Mouse (Mus musculus) midbrain, postnatal 0 days (tissue): ENCODE measurements around the gene Edar. TPM values are rescaled to one million over a fixed set of nuclear protein-coding genes. Genes with fewer than 3 reads are reported as not detected.

Source experiments
- ATAC-seq: fragments of 200-750 bp; cut with Nextera tagmentation; 2 replicates; pipeline ENCODE4 v1.8.0; 2017; ENCODE audit warnings: moderate number of reproducible peaks, mild to moderate bottlenecking, moderate TSS enrichment, moderate library complexity; ENCODE audit not compliant: low FRiP score
- DNase-seq: peaks from one replicate; pipeline ENCODE4 v3.0.0-alpha.2; 2015; ENCODE audit warnings: low spot score
- H3K27ac ChIP-seq: fragments of 300-500 bp; sonication (generic); 2 replicates; pipeline ENCODE4 v1.5.1; 2014; ENCODE audit warnings: low read depth, mild to moderate bottlenecking, low read length, mixed read lengths
- H3K27me3 ChIP-seq: fragments of 300-500 bp; sonication (generic); 2 replicates; pipeline ENCODE4 v1.6.1; 2014; ENCODE audit warnings: low read length, control low read depth, mixed read lengths; ENCODE audit not compliant: insufficient read depth
- H3K36me3 ChIP-seq: fragments of 300-500 bp; sonication (generic); 2 replicates; pipeline ENCODE4 v1.6.1; 2014; ENCODE audit warnings: low read length, control low read depth, mixed read lengths; ENCODE audit not compliant: insufficient read depth
- H3K4me1 ChIP-seq: fragments of 300-500 bp; sonication (generic); 2 replicates; pipeline ENCODE4 v1.6.1; 2014; ENCODE audit warnings: mild to moderate bottlenecking, control low read depth, antibody characterized with exemption, low read length, mixed read lengths; ENCODE audit not compliant: insufficient read depth
- H3K4me2 ChIP-seq: fragments of 300-500 bp; sonication (generic); 2 replicates; pipeline ENCODE4 v1.6.1; 2014; ENCODE audit warnings: low read depth, mild to moderate bottlenecking, low read length, mixed read lengths; ENCODE audit not compliant: poor library complexity, severe bottlenecking
- H3K4me3 ChIP-seq: fragments of 300-500 bp; sonication (generic); 2 replicates; pipeline ENCODE4 v1.5.1; 2014; ENCODE audit warnings: low read depth, mild to moderate bottlenecking, low read length, moderate library complexity
- H3K9ac ChIP-seq: fragments of 300-500 bp; sonication (generic); replicated peaks from 2 replicates; pipeline ENCODE4 v1.6.1; 2014; ENCODE audit warnings: mild to moderate bottlenecking, low read length, moderate library complexity, mixed read lengths; ENCODE audit not compliant: poor library complexity, severe bottlenecking
- H3K9me3 ChIP-seq: fragments of 300-500 bp; sonication (generic); 2 replicates; pipeline ENCODE4 v1.6.1; 2016; ENCODE audit warnings: low read length, control low read depth
- CTCF ChIP-seq: IDR thresholded peaks from 2 replicates; pipeline ENCODE4 v1.5.1; 2016; ENCODE audit warnings: antibody characterized with exemption, mild to moderate bottlenecking
- WGBS: fragments of 180-500 bp; shearing (Covaris S2); extraction: QIAGEN DNeasy Blood & Tissue Kit; methylation state at CpG from one replicate; pipeline ENCODE4 v1.1.7; 2014; 5-methylcytosine and 5-hydroxymethylcytosine counted together
- polyA plus RNA-seq: library from polyadenylated mRNA; unstranded; fragments of >200 nt; fragmentation: Nextera tagmentation; extraction: Ambion mirVana; gene quantifications from 2 replicates; pipeline ENCODE4 v1.2.1, GENCODE M21; 2015
- total RNA-seq: library from RNA; depleted of rRNA; stranded (reverse); fragments of >200 nt; gene quantifications from 2 replicates; pipeline ENCODE4 v1.2.3, GENCODE M21; 2014

Gene Edar
- total and polyA plus RNA-seq, 2 experiments from 2014 or later: 0.16 to 0.33 TPM

- Histone ChIP-seq H3K4me2 (no peak overlapping the region), H3K36me3 (no peaks in the 10 kb centered on the region), H3K4me3 (no peak overlapping the region), H3K9me3 (no peaks in the 10 kb centered on the region), H3K27me3 (no peaks in the 10 kb centered on the region), H3K9ac (no peak overlapping the region), H3K27ac (no peak overlapping the region), H3K4me1 (no peaks in the 10 kb centered on the region)
- no peak for TF ChIP-seq CTCF
- 95% methylated on average over 2 of the region's 2 CpGs for WGBS
- no peak for ATAC-seq
- DNase-seq: no peak
Measured at GRCm38 (mm10) chr10:58633507-58633906, 41.9 kb downstream of the Edar start.

- Histone ChIP-seq H3K4me2 (no peak overlapping the region), H3K36me3 (no peaks in the 10 kb centered on the region), H3K9me3 (no peaks in the 10 kb centered on the region), H3K27me3 (no peaks in the 10 kb centered on the region), H3K9ac (no peak overlapping the region), H3K4me3 (no peak overlapping the region), H3K27ac (no peak overlapping the region), H3K4me1 (no peaks in the 10 kb centered on the region)
- DNase-seq (peak; percentile 84), ATAC-seq (peak; percentile 76)
- TF ChIP-seq CTCF: peak; percentile 91
Measured at GRCm38 (mm10) chr10:58627569-58627968, 47.9 kb downstream of the Edar start.

DNA sequence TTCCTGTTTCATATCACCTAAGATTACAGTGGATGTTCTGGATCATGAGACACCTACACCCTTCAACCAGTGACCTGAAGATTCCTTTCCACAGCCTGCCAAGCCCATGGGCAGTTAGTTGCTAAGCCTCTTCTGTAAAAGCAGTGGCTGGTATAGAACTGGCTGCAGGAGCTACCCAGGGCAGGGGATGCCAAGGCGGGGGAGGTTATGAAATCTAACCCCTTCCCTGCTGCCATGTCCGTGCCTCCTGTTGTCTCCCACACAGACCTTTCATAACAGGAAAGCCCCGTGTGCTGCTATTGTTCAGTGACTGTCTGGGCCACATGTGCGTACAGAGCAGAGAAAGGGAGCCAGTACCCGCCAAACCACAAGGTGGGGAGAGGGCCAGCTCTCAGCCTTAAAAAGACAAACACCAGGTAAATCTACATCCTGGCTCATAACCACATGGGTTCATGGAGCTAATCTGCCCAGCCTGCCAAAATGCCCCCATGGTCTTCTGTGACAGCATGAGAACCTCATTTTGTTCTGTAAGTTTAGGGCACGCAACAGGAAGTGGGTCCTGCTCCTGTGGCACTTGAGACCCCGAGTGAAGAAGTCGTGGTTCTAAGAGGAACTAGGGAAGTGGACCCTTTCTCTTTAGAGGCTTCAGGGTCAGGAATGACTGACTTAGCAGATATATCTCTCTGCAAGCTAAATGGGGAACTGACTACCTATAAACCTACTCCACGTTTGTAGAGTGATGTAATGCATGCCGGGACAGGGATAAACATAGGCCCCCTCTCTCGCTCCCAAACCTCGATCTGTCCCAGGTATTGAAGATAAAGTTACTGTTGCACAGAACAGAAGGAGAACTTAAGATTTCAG lies 50.4 kb downstream of the Edar start:
- 80% methylated on average over 12 of the region's 12 CpGs for WGBS
- no peaks in the 10 kb centered on the region for H3K4me1 ChIP-seq
- no peak overlapping the region for H3K4me3 ChIP-seq

GRCm38 (mm10) chr10:58619266-58619665 lies 56.2 kb downstream of the Edar start:
- no peak for DNase-seq
- no peak for TF ChIP-seq CTCF
- no peak overlapping the region for H3K27ac ChIP-seq
- H3K9me3 ChIP-seq: no peaks in the 10 kb centered on the region
- no peaks in the 10 kb centered on the region; the same call in 1 of the 2 replicates for H3K4me1 ChIP-seq
- H3K4me2 ChIP-seq: no peak overlapping the region
- no peak overlapping the region for H3K4me3 ChIP-seq
- H3K9ac ChIP-seq: no peak overlapping the region
- WGBS: 79% methylated on average over 4 of the region's 4 CpGs
- H3K36me3 ChIP-seq: no peaks in the 10 kb centered on the region
- no peak for ATAC-seq
- H3K27me3 ChIP-seq: no peaks in the 10 kb centered on the region

More for the DNA sequence above, 50.4 kb downstream of the Edar start:
- Histone ChIP-seq H3K9ac (no peak overlapping the region), H3K27ac (no peak overlapping the region), H3K9me3 (no peaks in the 10 kb centered on the region), H3K27me3 (no peaks in the 10 kb centered on the region), H3K4me2 (no peak overlapping the region), H3K36me3 (no peaks in the 10 kb centered on the region)
- ATAC-seq: no peak
- DNase-seq: no peak
- TF ChIP-seq CTCF: no peak

DNA sequence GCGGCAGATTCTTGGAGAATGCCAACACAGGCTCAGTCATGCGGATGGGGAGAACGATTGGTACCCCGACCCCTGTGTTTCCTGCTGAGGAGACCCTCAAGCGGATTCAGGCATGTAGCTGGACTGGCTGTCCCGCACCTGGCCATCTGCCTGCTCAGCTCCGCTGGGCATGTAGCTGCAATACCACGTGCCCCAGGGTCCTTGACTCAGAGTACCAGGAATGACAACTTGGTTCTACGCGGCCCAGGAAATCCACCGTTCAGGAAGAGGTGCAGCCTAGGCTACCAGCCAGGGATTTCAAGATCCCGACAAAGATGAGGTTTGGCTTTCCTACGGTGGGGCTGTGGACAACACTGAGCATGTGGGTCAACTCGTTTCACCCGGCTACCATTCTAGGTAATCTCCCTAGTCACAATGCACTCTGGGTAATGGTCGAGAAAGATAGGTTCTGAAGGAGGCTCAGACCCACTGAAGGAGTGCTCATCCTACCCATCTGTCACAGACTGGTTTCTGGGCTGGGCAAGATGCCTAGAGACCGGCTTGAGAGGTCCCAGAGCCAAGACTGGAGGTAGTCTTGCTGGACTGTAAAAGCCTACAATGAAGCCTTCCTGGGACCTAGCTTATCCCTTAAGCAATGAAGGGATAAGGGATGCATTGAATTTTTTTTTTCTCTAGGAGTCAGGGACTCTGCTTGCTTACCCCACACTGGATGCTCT lies 56.8 kb downstream of the Edar start:
- Histone ChIP-seq H3K9ac (no peak overlapping the region), H3K4me1 (no peaks in the 10 kb centered on the region; the same call in 1 of the 2 replicates), H3K4me2 (no peak overlapping the region), H3K36me3 (no peaks in the 10 kb centered on the region), H3K4me3 (no peak overlapping the region), H3K9me3 (no peaks in the 10 kb centered on the region), H3K27me3 (no peaks in the 10 kb centered on the region), H3K27ac (no peak overlapping the region)
- 0 out of 2 replicates have a peak, but pooled peaks have one; percentile 21 for ATAC-seq
- WGBS: 84% methylated on average over 17 of the region's 17 CpGs
- TF ChIP-seq CTCF: no peak
- peak; percentile 45 for DNase-seq

GRCm38 (mm10) chr10:58616565-58616964 lies 58.9 kb downstream of the Edar start:
- no peak overlapping the region for H3K4me2 ChIP-seq
- no peak overlapping the region for H3K27ac ChIP-seq
- no peak for ATAC-seq
- H3K9ac ChIP-seq: no peak overlapping the region
- H3K36me3 ChIP-seq: no peaks in the 10 kb centered on the region
- H3K27me3 ChIP-seq: no peaks in the 10 kb centered on the region
- TF ChIP-seq CTCF: no peak
- H3K9me3 ChIP-seq: no peaks in the 10 kb centered on the region
- DNase-seq: no peak
- H3K4me1 ChIP-seq: no peaks in the 10 kb centered on the region; the same call in 1 of the 2 replicates
- no peak overlapping the region for H3K4me3 ChIP-seq
- WGBS: 79% methylated on average over 5 of the region's 5 CpGs
